Mouse (Mus musculus) effector memory CD4-positive, alpha-beta T cell, adult 7 months (primary cell): Measurements from ENCODE around the gene Upk1a. TPM values are rescaled to one million over a fixed set of nuclear protein-coding genes. Genes with fewer than 3 reads are reported as not detected.

Source experiments
- polyA plus RNA-seq: library from polyadenylated mRNA; unstranded; fragments of 100-300 nt; shearing (Covaris generic); gene quantifications from one replicate; pipeline ENCODE4 v1.2.1, GENCODE M21; 2017

The Upk1a gene
- polyA plus RNA-seq: 0.62 TPM

GRCm38 (mm10) chr7:30612654-30613402 is at the start of gene Upk1a:
Upk1a (minus strand) TSS chr7:30612847.

GRCm38 (mm10) chr7:30649591-30650540 is 37.2 kb upstream of the Upk1a start, which contains the start of gene Rbm42:
Rbm42 (minus strand) TSS chr7:30650317.

GRCm38 (mm10) chr7:30635752-30636151 is 23.1 kb upstream of the Upk1a start, which contains the start of gene Etv2:
Etv2 (minus strand) TSS chr7:30635852.

GRCm38 (mm10) chr7:30625530-30626384 is 13.1 kb upstream of the Upk1a start, which contains the start of gene Cox6b1:
Cox6b1 (minus strand) TSS chr7:30626151.

GRCm38 (mm10) chr7:30598786-30599185 is 13.9 kb downstream of the Upk1a start, which contains the start of gene Zbtb32:
Zbtb32 (minus strand) TSS chr7:30598909.

GRCm38 (mm10) chr7:30588676-30589434 is 23.8 kb downstream of the Upk1a start, which contains the start of gene Kmt2b:
Kmt2b (minus strand) TSS chr7:30588726.

GRCm38 (mm10) chr7:30564970-30565571 is 47.6 kb downstream of the Upk1a start, which contains the start of gene Igflr1:
Igflr1 (plus strand) TSS chr7:30565427.

GRCm38 (mm10) chr7:30563117-30563905 is 49.3 kb downstream of the Upk1a start, which contains the start of the genes U2af1l4, Gm49396 and Psenen:
U2af1l4 (plus strand) TSS chr7:30563301.
Gm49396 (plus strand) TSS chr7:30563344.
Psenen (minus strand) TSS chr7:30563627.

GRCm38 (mm10) chr7:30559443-30559954 is 53.1 kb downstream of the Upk1a start, which contains the start of gene Lin37:
Lin37 (minus strand) TSS chr7:30559838.

Other genes starting within 250 kb of the Upk1a start
- not detected for gene Tyrobp, start 199.1 kb downstream of the Upk1a start, polyA plus RNA-seq
- gene Hcst, start 193.0 kb downstream of the Upk1a start, polyA plus RNA-seq: 749 TPM
- 888 TPM for gene Nfkbid, start 191.1 kb downstream of the Upk1a start, polyA plus RNA-seq
- gene Aplp1, start 167.3 kb downstream of the Upk1a start, polyA plus RNA-seq: 24.5 TPM
- not detected for gene Kirrel2, start 155.2 kb downstream of the Upk1a start, polyA plus RNA-seq
- 0.22 TPM for gene Nphs1, start 154.5 kb downstream of the Upk1a start, polyA plus RNA-seq
- not detected for gene Prodh2, start 119.2 kb downstream of the Upk1a start, polyA plus RNA-seq
- 1.1 TPM for gene Arhgap33, start 77.8 kb downstream of the Upk1a start, polyA plus RNA-seq
- 5.0 TPM for gene Hspb6, start 60.7 kb downstream of the Upk1a start, polyA plus RNA-seq
- 2.2 TPM for gene Proser3, start 60.5 kb downstream of the Upk1a start, polyA plus RNA-seq
- gene Lin37, start 53.0 kb downstream of the Upk1a start, polyA plus RNA-seq: 49.3 TPM
- gene U2af1l4, start 49.5 kb downstream of the Upk1a start, polyA plus RNA-seq: 90.7 TPM
- 54.0 TPM for gene Gm49396, start 49.5 kb downstream of the Upk1a start, polyA plus RNA-seq
- gene Psenen, start 49.2 kb downstream of the Upk1a start, polyA plus RNA-seq: 150 TPM
- 67.5 TPM for gene Igflr1, start 47.4 kb downstream of the Upk1a start, polyA plus RNA-seq
- gene Kmt2b, start 24.1 kb downstream of the Upk1a start, polyA plus RNA-seq: 11.1 TPM
- gene Zbtb32, start 13.9 kb downstream of the Upk1a start, polyA plus RNA-seq: 16.9 TPM
- gene Cox6b1, start 13.3 kb upstream of the Upk1a start, polyA plus RNA-seq: 445 TPM
- not detected for gene Etv2, start 23.0 kb upstream of the Upk1a start, polyA plus RNA-seq
- gene Rbm42, start 37.5 kb upstream of the Upk1a start, polyA plus RNA-seq: 238 TPM
- gene Haus5, start 52.1 kb upstream of the Upk1a start, polyA plus RNA-seq: 47.1 TPM
- gene Pmis2, start 58.8 kb upstream of the Upk1a start, polyA plus RNA-seq: not detected
- not detected for gene 2200002J24Rik, start 86.1 kb upstream of the Upk1a start, polyA plus RNA-seq
- gene Atp4a, start 99.4 kb upstream of the Upk1a start, polyA plus RNA-seq: not detected
- 66.4 TPM for gene Tmem147, start 116.7 kb upstream of the Upk1a start, polyA plus RNA-seq
- 1.1 TPM for gene Gapdhs, start 130.8 kb upstream of the Upk1a start, polyA plus RNA-seq
- 1.2 TPM for gene Sbsn, start 138.6 kb upstream of the Upk1a start, polyA plus RNA-seq
- gene Dmkn, start 150.9 kb upstream of the Upk1a start, polyA plus RNA-seq: not detected
- not detected for gene Krtdap, start 175.0 kb upstream of the Upk1a start, polyA plus RNA-seq
- gene Ffar2, start 210.9 kb upstream of the Upk1a start, polyA plus RNA-seq: 0.27 TPM
- gene Ffar3, start 243.3 kb upstream of the Upk1a start, polyA plus RNA-seq: not detected
- gene Ffar1, start 248.7 kb upstream of the Upk1a start, polyA plus RNA-seq: not detected